Comparison of ENCODE assay signal across 24 mouse cellular contexts in the genomic region with DNA sequence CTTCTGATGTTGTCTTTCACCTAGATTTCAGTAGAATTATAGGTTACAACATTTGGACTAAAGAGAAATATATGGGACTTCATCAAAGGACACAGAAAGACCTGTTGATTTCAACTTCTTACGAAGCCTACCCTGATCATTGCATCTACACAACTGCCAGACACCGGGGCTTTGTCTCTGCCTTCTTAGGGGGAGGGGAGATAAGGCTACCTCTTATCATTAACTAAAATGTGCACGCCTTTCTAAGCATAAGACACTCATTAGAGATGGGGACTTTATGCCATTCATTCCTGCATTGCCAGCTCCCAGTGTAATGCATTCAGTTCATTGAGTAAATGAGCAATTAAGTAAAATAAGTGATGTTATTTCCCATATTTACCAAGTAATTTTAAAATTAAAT.
DNase-seq lines count a peak whose midpoint lies in the region; ATAC-seq and TF ChIP-seq lines count a peak whose summit lies in the region.
"Had no signal": no experiment of that assay in that cellular context is flagged by ENCODE, and none has a peak within 500 bp of the region (broad histone marks: within the 10 kb centered on the region; RNA-seq: fewer than 3 reads in every experiment).

No protein-coding gene starts in this region.

- peaks cover 12% of the 10 kb centered on the region for H3K36me3 ChIP-seq in liver, embryonic 12.5 days
- H3K36me3 ChIP-seq in liver, postnatal 0 days (replicated peaks; ENCODE audit: insufficient read depth, low read length), result peaks cover 17% of the 10 kb centered on the region
- peaks cover 27% of the 10 kb centered on the region for H3K36me3 ChIP-seq in liver, embryonic 13.5 days
- H3K36me3 ChIP-seq in midbrain, embryonic 16.5 days (ENCODE audit: control insufficient read depth, insufficient read depth, low read length), result no peaks in the 10 kb centered on the region
- H3K36me3 ChIP-seq: embryonic facial prominence, embryonic 13.5 days; embryonic facial prominence, embryonic 15.5 days; forebrain, embryonic 10.5 days; forebrain, embryonic 12.5 days had no signal

- H3K4me2 ChIP-seq in liver, embryonic 12.5 days, result no peak overlapping the region
- H3K4me2 ChIP-seq in liver, postnatal 0 days (ENCODE audit: low read depth, low read length), result no peak overlapping the region
- no peak overlapping the region for H3K4me2 ChIP-seq in liver, embryonic 13.5 days
- no peak overlapping the region for H3K4me2 ChIP-seq in midbrain, embryonic 16.5 days (ENCODE audit: low read length)
- H3K4me2 ChIP-seq: embryonic facial prominence, embryonic 13.5 days; embryonic facial prominence, embryonic 15.5 days; forebrain, embryonic 12.5 days had no signal

- 20% methylated on average over 3 of the region's 3 CpGs for WGBS in liver, embryonic 12.5 days (ENCODE audit: insufficient replicate concordance)
- 46% methylated on average over 3 of the region's 3 CpGs for WGBS in liver, postnatal 0 days (ENCODE audit: insufficient replicate concordance)
- WGBS in liver, embryonic 13.5 days (ENCODE audit: insufficient replicate concordance), result 15% methylated on average over 3 of the region's 3 CpGs
- WGBS in midbrain, embryonic 16.5 days, result 92% methylated on average over 3 of the region's 3 CpGs

- ATAC-seq in liver, embryonic 12.5 days, result peak; percentile 68
- ATAC-seq in liver, postnatal 0 days, result no peak
- ATAC-seq in liver, embryonic 13.5 days (ENCODE audit: low read depth), result peak; percentile 69
- ATAC-seq in megakaryocyte-erythroid progenitor cell, adult 5-6 weeks (replicated peaks; ENCODE audit: low FRiP score, low TSS enrichment, poor library complexity, severe bottlenecking), result peak; percentile 71; the same call in 1 of the 2 replicates
- ATAC-seq in midbrain, embryonic 16.5 days, result no peak
- ATAC-seq: activated CD4-positive, CD25-positive, alpha-beta regulatory T cell, adult 4 months; forebrain, embryonic 14.5 days; forebrain, embryonic 16.5 days; Patski had no signal

- TF ChIP-seq CTCF in liver, postnatal 0 days (IDR thresholded peaks at IDR 0.05; ENCODE audit: low read depth), result no peak

- TF ChIP-seq EP300 in liver, postnatal 0 days (IDR thresholded peaks at IDR 0.05; ENCODE audit: low read depth), result no peak

- no peaks in the 10 kb centered on the region for H3K9me3 ChIP-seq in liver, embryonic 12.5 days (replicated peaks)
- no peaks in the 10 kb centered on the region for H3K9me3 ChIP-seq in liver, postnatal 0 days (ENCODE audit: low read length)
- no peaks in the 10 kb centered on the region for H3K9me3 ChIP-seq in liver, embryonic 13.5 days (replicated peaks)
- H3K9me3 ChIP-seq in midbrain, embryonic 16.5 days (replicated peaks; ENCODE audit: control insufficient read depth, low read length, poor library complexity, severe bottlenecking), result no peaks in the 10 kb centered on the region
- H3K9me3 ChIP-seq: embryonic facial prominence, embryonic 13.5 days; embryonic facial prominence, embryonic 15.5 days; forebrain, embryonic 10.5 days; forebrain, embryonic 12.5 days had no signal

- no peak for DNase-seq in liver, postnatal 0 days
- no peak for DNase-seq in liver, embryonic 13.5 days
- no peak for DNase-seq in cerebellum, adult 8-10 months
- DNase-seq: adrenal gland, adult 8-10 months; adrenal gland, postnatal 14 days; adrenal gland, postnatal 36 days; cerebellum, adult 11-12 months; cerebellum, adult 2 months; cerebellum, adult 9-11 months; cerebellum, postnatal 14 days; cerebellum, postnatal 36 days; embryo, embryonic 11 days had no signal

- no peaks in the 10 kb centered on the region for H3K27me3 ChIP-seq in liver, embryonic 12.5 days (replicated peaks)
- no peaks in the 10 kb centered on the region for H3K27me3 ChIP-seq in liver, postnatal 0 days (ENCODE audit: insufficient read depth, low read length)
- no peaks in the 10 kb centered on the region for H3K27me3 ChIP-seq in liver, embryonic 13.5 days
- no peaks in the 10 kb centered on the region for H3K27me3 ChIP-seq in midbrain, embryonic 16.5 days (ENCODE audit: control insufficient read depth, insufficient read depth, low read depth, low read length)
- H3K27me3 ChIP-seq: embryonic facial prominence, embryonic 13.5 days; embryonic facial prominence, embryonic 15.5 days; forebrain, embryonic 12.5 days; Patski had no signal

- H3K27ac ChIP-seq in liver, embryonic 12.5 days, result no peak overlapping the region
- H3K27ac ChIP-seq in liver, postnatal 0 days (ENCODE audit: low read depth), result no peak overlapping the region
- no peak overlapping the region for H3K27ac ChIP-seq in liver, embryonic 13.5 days
- H3K27ac ChIP-seq in midbrain, embryonic 16.5 days (ENCODE audit: low read length), result no peak overlapping the region
- H3K27ac ChIP-seq: embryonic facial prominence, embryonic 13.5 days; embryonic facial prominence, embryonic 15.5 days; forebrain, embryonic 10.5 days; forebrain, embryonic 12.5 days had no signal

- no peak overlapping the region for H3K9ac ChIP-seq in liver, embryonic 12.5 days
- no peak overlapping the region for H3K9ac ChIP-seq in liver, postnatal 0 days (replicated peaks)
- no peak overlapping the region for H3K9ac ChIP-seq in liver, embryonic 13.5 days
- no peak overlapping the region for H3K9ac ChIP-seq in midbrain, embryonic 16.5 days (ENCODE audit: low read depth, low read length)
- H3K9ac ChIP-seq: embryonic facial prominence, embryonic 13.5 days; embryonic facial prominence, embryonic 15.5 days; forebrain, embryonic 12.5 days had no signal

- peaks cover 22% of the 10 kb centered on the region for H3K4me1 ChIP-seq in liver, embryonic 12.5 days
- no peaks in the 10 kb centered on the region for H3K4me1 ChIP-seq in liver, postnatal 0 days (ENCODE audit: insufficient read depth)
- H3K4me1 ChIP-seq in liver, embryonic 13.5 days (replicated peaks), result peaks cover 21% of the 10 kb centered on the region
- no peaks in the 10 kb centered on the region for H3K4me1 ChIP-seq in midbrain, embryonic 16.5 days (ENCODE audit: control insufficient read depth, insufficient read depth, low read length)
- H3K4me1 ChIP-seq: embryonic facial prominence, embryonic 13.5 days; embryonic facial prominence, embryonic 15.5 days; forebrain, embryonic 10.5 days had no signal

- H3K4me3 ChIP-seq in liver, embryonic 12.5 days, result no peak overlapping the region
- H3K4me3 ChIP-seq in liver, postnatal 0 days (ENCODE audit: low read depth, low read length), result no peak overlapping the region
- H3K4me3 ChIP-seq in liver, embryonic 13.5 days (replicated peaks), result no peak overlapping the region
- no peak overlapping the region for H3K4me3 ChIP-seq in midbrain, embryonic 16.5 days (ENCODE audit: low read depth, low read length)
- H3K4me3 ChIP-seq: embryonic facial prominence, embryonic 13.5 days; embryonic facial prominence, embryonic 15.5 days; erythroblast, embryonic 14.5 days; forebrain, embryonic 10.5 days; forebrain, embryonic 12.5 days had no signal

Comparison
In these comparisons a context has a peak if more than half of its experiments do, and no peak if none do; other contexts are left out.
1. ATAC-seq: peak in liver, embryonic 12.5 days (single experiment), liver, embryonic 13.5 days (single experiment) and megakaryocyte-erythroid progenitor cell, adult 5-6 weeks (single experiment); none in liver, postnatal 0 days (single experiment) and midbrain, embryonic 16.5 days (single experiment).